Mouse (Mus musculus): ENCODE data around the gene Acsm3. TPM values are rescaled to one million over a fixed set of nuclear protein-coding genes. Genes with fewer than 3 reads are reported as not detected.

The Acsm3 gene
- polyA plus RNA-seq, 2 experiments from 2014 or later, result 0.09 TPM; not detected in 1

DNA sequence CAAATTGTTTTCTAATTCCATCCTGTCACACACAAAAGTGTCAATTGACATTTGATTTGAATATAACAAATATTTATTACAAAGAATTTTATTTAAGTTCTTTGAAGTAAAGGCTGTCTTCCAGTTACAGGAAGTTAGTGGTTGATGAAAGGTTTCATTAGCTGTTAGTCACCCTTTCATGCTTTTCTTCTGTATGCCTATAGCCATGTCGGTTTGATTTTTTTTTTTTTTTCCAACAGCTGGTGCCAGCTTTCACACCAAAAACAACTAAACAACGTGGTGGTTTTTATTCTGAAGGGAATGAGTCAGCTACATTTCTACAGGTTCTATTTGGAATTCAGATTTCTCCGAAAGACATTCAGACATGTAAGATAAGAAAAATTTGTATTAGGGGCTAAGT, 40.3 kb downstream of the Acsm3 start:
- ATAC-seq, result peak; percentile 86

- no peak for ATAC-seq
Observed at GRCm38 (mm10) chr7:119807396-119807795, 46.7 kb downstream of the Acsm3 start.

- peak; percentile 85 for ATAC-seq
Observed at GRCm38 (mm10) chr7:119808723-119809122, 48.0 kb downstream of the Acsm3 start.

GRCm38 (mm10) chr7:119835371-119835770, 74.6 kb downstream of the Acsm3 start:
- no peak for ATAC-seq

GRCm38 (mm10) chr7:119835996-119836777, 75.5 kb downstream of the Acsm3 start:
- peak; percentile 91 for ATAC-seq

Other genes starting within 250 kb of the Acsm3 start
- gene Acsm5, start 241.5 kb upstream of the Acsm3 start, polyA plus RNA-seq (2017; shearing (Covaris generic)), result not detected
- gene Pdilt, start 237.4 kb upstream of the Acsm3 start, polyA plus RNA-seq (2017; shearing (Covaris generic)), result not detected
- gene Acsm2, start 206.6 kb upstream of the Acsm3 start, polyA plus RNA-seq (2017; shearing (Covaris generic)), result under 1 TPM in 1 of 2 experiments, not detected in 1; 0.04 TPM
- not detected for gene Acsm1, start 153.9 kb upstream of the Acsm3 start, polyA plus RNA-seq (2017; shearing (Covaris generic))
- not detected for gene Acsm4, start 70.9 kb upstream of the Acsm3 start, polyA plus RNA-seq (2017; shearing (Covaris generic))
- gene Thumpd1, start 40.1 kb upstream of the Acsm3 start, polyA plus RNA-seq (2017; shearing (Covaris generic)), result 10 to 100 TPM; 48.8 to 55.2 TPM
- gene Rexo5, start 33.1 kb downstream of the Acsm3 start, polyA plus RNA-seq (2017; shearing (Covaris generic)), result 10 to 100 TPM; 46.4 to 47.2 TPM
- 10 to 100 TPM; 10.5 to 10.9 TPM for gene Eri2, start 33.1 kb downstream of the Acsm3 start, polyA plus RNA-seq (2017; shearing (Covaris generic))
- 10 to 100 TPM; 17.3 to 25.6 TPM for gene Lyrm1, start 134.9 kb downstream of the Acsm3 start, polyA plus RNA-seq (2017; shearing (Covaris generic))
- gene Dcun1d3, start 135.4 kb downstream of the Acsm3 start, polyA plus RNA-seq (2017; shearing (Covaris generic)), result 10 to 100 TPM in 1 of 2 experiments, 1 to 10 TPM in 1; 7.0 to 13.8 TPM